In the genomic region with DNA sequence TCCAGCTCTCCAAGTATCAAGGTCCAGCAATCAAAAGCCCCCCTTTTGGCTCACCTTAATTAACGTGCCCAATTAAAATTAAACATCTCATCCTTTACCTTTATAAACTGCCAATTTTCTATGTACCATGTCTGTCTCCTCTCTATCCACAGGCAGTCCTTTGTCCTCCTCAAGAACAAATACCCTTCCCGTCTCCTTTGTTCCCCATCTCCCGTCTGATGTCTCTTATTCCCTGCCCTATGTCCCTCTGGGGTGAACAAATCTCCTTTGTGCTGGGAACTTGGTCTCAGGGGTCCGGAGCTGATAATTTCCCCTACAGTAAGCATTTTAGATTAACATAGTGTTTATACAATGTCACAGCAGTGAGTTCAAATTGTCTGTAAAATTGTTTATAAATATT, we compare ENCODE assay signal across 19 mouse cellular contexts.
DNase-seq lines count a peak whose midpoint lies in the region; ATAC-seq and TF ChIP-seq lines count a peak whose summit lies in the region.
"Had no signal": no experiment of that assay in that cellular context is flagged by ENCODE, and none has a peak within 500 bp of the region (broad histone marks: within the 10 kb centered on the region; RNA-seq: fewer than 3 reads in every experiment).

No protein-coding gene starts in this region.

- no peaks in the 10 kb centered on the region for H3K36me3 ChIP-seq in forebrain, embryonic 10.5 days (replicated peaks)
- no peaks in the 10 kb centered on the region for H3K36me3 ChIP-seq in forebrain, embryonic 15.5 days
- no peaks in the 10 kb centered on the region for H3K36me3 ChIP-seq in hindbrain, embryonic 11.5 days (ENCODE audit: control insufficient read depth, insufficient read depth, low read length)
- H3K36me3 ChIP-seq in hindbrain, postnatal 0 days (ENCODE audit: insufficient read depth, low read length): no peaks in the 10 kb centered on the region
- H3K36me3 ChIP-seq: embryonic facial prominence, embryonic 15.5 days; heart, embryonic 15.5 days had no signal

- peak overlapping the region; percentile 35; the same call in 1 of the 2 replicates for H3K27ac ChIP-seq in forebrain, embryonic 10.5 days
- no peak overlapping the region for H3K27ac ChIP-seq in forebrain, embryonic 15.5 days (replicated peaks)
- H3K27ac ChIP-seq in hindbrain, embryonic 11.5 days (ENCODE audit: low read depth, low read length): no peak overlapping the region
- no peak overlapping the region for H3K27ac ChIP-seq in hindbrain, postnatal 0 days
- H3K27ac ChIP-seq: embryonic facial prominence, embryonic 15.5 days; heart, embryonic 15.5 days had no signal

- DNase-seq in forebrain, embryonic 10.5 days (ENCODE audit: extremely low spot score, low spot score): no peak
- peak; percentile 40 for DNase-seq in hindbrain, embryonic 11.5 days (ENCODE audit: low spot score)
- DNase-seq in hindbrain, postnatal 0 days (ENCODE audit: low spot score): no peak
- peak; percentile 75 for DNase-seq in retina, postnatal 1 day
- no peak for DNase-seq in retina, embryonic 14.5 days (ENCODE audit: low spot score)
- DNase-seq in kidney, postnatal 36 days: no peak
- DNase-seq: adrenal gland, postnatal 10 days; cerebellum, adult 11 months; cerebellum, adult 8-10 months; cerebellum, postnatal 14 days; gastrocnemius, postnatal 10 days; heart, adult 18-20 months; heart, postnatal 14 days had no signal

- ATAC-seq in forebrain, embryonic 15.5 days (replicated peaks): no peak
- peak; percentile 58 for ATAC-seq in hindbrain, embryonic 11.5 days (ENCODE audit: low FRiP score)
- no peak for ATAC-seq in hindbrain, postnatal 0 days
- ATAC-seq: hindbrain, embryonic 16.5 days had no signal

- H3K4me1 ChIP-seq in forebrain, embryonic 10.5 days: peaks cover 11% of the 10 kb centered on the region
- no peaks in the 10 kb centered on the region for H3K4me1 ChIP-seq in forebrain, embryonic 15.5 days
- H3K4me1 ChIP-seq in hindbrain, embryonic 11.5 days (replicated peaks; ENCODE audit: control insufficient read depth, insufficient read depth, low read length): no peaks in the 10 kb centered on the region
- no peaks in the 10 kb centered on the region for H3K4me1 ChIP-seq in hindbrain, postnatal 0 days (ENCODE audit: insufficient read depth, low read length)

- no peaks in the 10 kb centered on the region for H3K27me3 ChIP-seq in forebrain, embryonic 10.5 days (ENCODE audit: poor library complexity, severe bottlenecking)
- H3K27me3 ChIP-seq in forebrain, embryonic 15.5 days: no peaks in the 10 kb centered on the region
- no peaks in the 10 kb centered on the region for H3K27me3 ChIP-seq in hindbrain, embryonic 11.5 days (ENCODE audit: control insufficient read depth, insufficient read depth, low read length)
- no peaks in the 10 kb centered on the region for H3K27me3 ChIP-seq in hindbrain, postnatal 0 days (ENCODE audit: insufficient read depth, low read length)
- H3K27me3 ChIP-seq: embryonic facial prominence, embryonic 15.5 days; heart, embryonic 15.5 days had no signal

- no peak overlapping the region for H3K4me2 ChIP-seq in forebrain, embryonic 15.5 days (replicated peaks)
- no peak overlapping the region for H3K4me2 ChIP-seq in hindbrain, embryonic 11.5 days (replicated peaks; ENCODE audit: low read depth, low read length)
- no peak overlapping the region for H3K4me2 ChIP-seq in hindbrain, postnatal 0 days (ENCODE audit: low read depth, low read length)
- H3K4me2 ChIP-seq: embryonic facial prominence, embryonic 15.5 days; heart, embryonic 11.5 days; heart, embryonic 15.5 days had no signal

- no peak overlapping the region for H3K4me3 ChIP-seq in forebrain, embryonic 10.5 days
- H3K4me3 ChIP-seq in forebrain, embryonic 15.5 days: no peak overlapping the region
- no peak overlapping the region for H3K4me3 ChIP-seq in hindbrain, embryonic 11.5 days (ENCODE audit: low read depth, low read length)
- no peak overlapping the region for H3K4me3 ChIP-seq in hindbrain, postnatal 0 days (ENCODE audit: low read length)
- H3K4me3 ChIP-seq: embryonic facial prominence, embryonic 15.5 days; erythroblast, embryonic 14.5 days; heart, embryonic 15.5 days had no signal

- no peaks in the 10 kb centered on the region for H3K9me3 ChIP-seq in forebrain, embryonic 10.5 days
- H3K9me3 ChIP-seq in forebrain, embryonic 15.5 days: no peaks in the 10 kb centered on the region
- no peaks in the 10 kb centered on the region for H3K9me3 ChIP-seq in hindbrain, embryonic 11.5 days (ENCODE audit: control insufficient read depth, low read length)
- H3K9me3 ChIP-seq in hindbrain, postnatal 0 days (ENCODE audit: low read length): no peaks in the 10 kb centered on the region
- H3K9me3 ChIP-seq: embryonic facial prominence, embryonic 15.5 days; heart, embryonic 15.5 days had no signal

- H3K9ac ChIP-seq in forebrain, embryonic 15.5 days (replicated peaks): no peak overlapping the region
- no peak overlapping the region for H3K9ac ChIP-seq in hindbrain, embryonic 11.5 days (ENCODE audit: low read depth, low read length)
- no peak overlapping the region for H3K9ac ChIP-seq in hindbrain, postnatal 0 days (replicated peaks; ENCODE audit: low read length)
- H3K9ac ChIP-seq: embryonic facial prominence, embryonic 15.5 days; heart, embryonic 15.5 days had no signal

- WGBS in forebrain, embryonic 10.5 days: 44% methylated on average over 4 of the region's 4 CpGs
- WGBS in forebrain, embryonic 15.5 days: 18% methylated on average over 4 of the region's 4 CpGs
- WGBS in hindbrain, embryonic 11.5 days: 32% methylated on average over 4 of the region's 4 CpGs
- WGBS in hindbrain, postnatal 0 days: 21% methylated on average over 4 of the region's 4 CpGs

- no peak for TF ChIP-seq CTCF in hindbrain, postnatal 0 days (IDR thresholded peaks at IDR 0.05; ENCODE audit: low read depth)

Comparison
In these comparisons a context has a peak if more than half of its experiments do, and no peak if none do; other contexts are left out.
1. DNase-seq: peak in hindbrain, embryonic 11.5 days (single experiment) and retina, postnatal 1 day (single experiment); none in forebrain, embryonic 10.5 days (single experiment), hindbrain, postnatal 0 days (single experiment), retina, embryonic 14.5 days (single experiment) and kidney, postnatal 36 days (0 of 2).